Mouse (Mus musculus) erythroblast, embryonic 14.5 days (primary cell): ENCODE data around the gene Flvcr1. TPM values are rescaled to one million over a fixed set of nuclear protein-coding genes. Genes with fewer than 3 reads are reported as not detected.
"Not testable (repeated sequence)": the region's sequence is repeated elsewhere in the genome, so short reads cannot be mapped to it uniquely, and the experiment has no call there.

Experiments used
- H3K27me3 ChIP-seq: 2 replicates; pipeline ENCODE4 v1.6.1; 2012; ENCODE audit warnings: inconsistent platforms; ENCODE audit not compliant: control insufficient read depth
- H3K36me3 ChIP-seq: 2 replicates; pipeline ENCODE4 v1.6.1; 2012; ENCODE audit warnings: mild to moderate bottlenecking, inconsistent platforms; ENCODE audit not compliant: control insufficient read depth
- H3K4me1 ChIP-seq: 2 replicates; pipeline ENCODE4 v1.6.1; 2012; ENCODE audit warnings: inconsistent platforms; ENCODE audit not compliant: control insufficient read depth
- H3K4me3 ChIP-seq: replicated peaks from 2 replicates; pipeline ENCODE3; 2012; ENCODE audit warnings: moderate library complexity, mild to moderate bottlenecking, inconsistent platforms
- H3K9me3 ChIP-seq: 2 replicates; pipeline ENCODE4 v1.6.1; 2012; ENCODE audit warnings: low read length, inconsistent platforms, mixed read lengths; ENCODE audit not compliant: control insufficient read depth
- GATA1 ChIP-seq: IDR thresholded peaks from 2 replicates; pipeline ENCODE4 v1.6.1; 2012; ENCODE audit warnings: low read length, inconsistent platforms, mixed read lengths
- TAL1 ChIP-seq: IDR thresholded peaks from 3 replicates; pipeline ENCODE4 v1.6.1; 2012; ENCODE audit warnings: low read length, inconsistent platforms, mixed read lengths
- polyA plus RNA-seq: library from polyadenylated mRNA; stranded (reverse); fragments of >175 nt; gene quantifications from 2 replicates; pipeline ENCODE4 v1.2.3, GENCODE M21; 2012

The Flvcr1 gene
- polyA plus RNA-seq, 1 experiment = 0.27 TPM

GRCm38 (mm10) chr1:191025016-191026012 lies 644 bp downstream of the Flvcr1 start:
- Histone ChIP-seq H3K4me3 (peak overlapping the region; percentile 91), H3K9me3 (no peaks in the 10 kb centered on the region), H3K36me3 (peaks cover 10% of the 10 kb centered on the region), H3K27me3 (no peaks in the 10 kb centered on the region), H3K4me1 (peaks cover 27% of the 10 kb centered on the region)
- no peak for TF ChIP-seq TAL1
- no peak for TF ChIP-seq GATA1

- H3K4me3 ChIP-seq, H3K9me3 ChIP-seq, H3K27me3 ChIP-seq: not testable (repeated sequence)
- H3K36me3 ChIP-seq = peaks cover 13% of the 10 kb centered on the region
- peaks cover 27% of the 10 kb centered on the region for H3K4me1 ChIP-seq
Observed at GRCm38 (mm10) chr1:191023806-191024205, 2.2 kb downstream of the Flvcr1 start.

DNA sequence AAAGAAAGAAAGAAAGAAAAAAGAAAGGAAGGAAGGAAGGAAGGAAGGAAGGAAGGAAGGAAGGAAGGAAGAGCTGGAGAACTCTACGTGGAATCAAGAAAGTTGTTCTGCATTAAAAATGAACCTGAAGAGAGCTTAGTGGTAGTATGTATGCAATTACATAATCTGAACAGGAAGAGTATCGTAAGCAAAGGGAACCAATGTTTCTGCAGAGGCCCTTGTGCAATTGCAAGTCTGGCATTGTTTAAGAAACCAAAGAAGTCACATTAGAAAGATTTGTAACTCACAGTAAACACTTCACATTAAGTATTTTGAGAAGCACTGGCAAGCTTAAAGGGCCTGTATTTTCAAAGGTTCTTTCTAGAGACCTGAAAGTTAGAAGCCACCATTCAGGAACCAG lies 2.8 kb downstream of the Flvcr1 start:
- peaks cover 27% of the 10 kb centered on the region for H3K4me1 ChIP-seq
- no peak for TF ChIP-seq TAL1
- no peak for TF ChIP-seq GATA1
- H3K9me3 ChIP-seq = no peaks in the 10 kb centered on the region
- peaks cover 15% of the 10 kb centered on the region for H3K36me3 ChIP-seq
- no peak overlapping the region for H3K4me3 ChIP-seq
- H3K27me3 ChIP-seq = no peaks in the 10 kb centered on the region

DNA sequence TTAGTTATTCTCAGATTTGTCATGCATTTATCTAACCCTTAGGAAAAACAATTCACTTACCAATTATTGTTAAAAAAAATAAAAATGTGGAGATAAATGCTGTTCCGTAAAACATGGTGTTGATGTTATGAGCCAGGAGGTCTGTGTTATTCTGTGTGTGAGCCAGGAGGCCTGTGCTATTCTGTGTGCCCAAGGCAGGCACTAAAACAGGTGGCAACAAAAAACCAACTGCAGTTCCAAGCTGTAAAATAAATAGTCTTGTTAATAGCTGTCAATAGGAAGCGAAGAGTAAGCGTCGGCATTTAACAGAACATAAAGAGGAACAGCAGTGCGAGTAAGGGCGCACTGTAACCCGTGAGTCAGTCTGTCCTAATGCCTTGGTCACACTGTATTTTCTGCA lies 4.9 kb downstream of the Flvcr1 start:
- peaks cover 22% of the 10 kb centered on the region for H3K36me3 ChIP-seq
- H3K4me3 ChIP-seq = no peak overlapping the region
- H3K9me3 ChIP-seq = no peaks in the 10 kb centered on the region
- peaks cover 16% of the 10 kb centered on the region for H3K4me1 ChIP-seq
- no peak for TF ChIP-seq GATA1
- no peaks in the 10 kb centered on the region for H3K27me3 ChIP-seq

DNA sequence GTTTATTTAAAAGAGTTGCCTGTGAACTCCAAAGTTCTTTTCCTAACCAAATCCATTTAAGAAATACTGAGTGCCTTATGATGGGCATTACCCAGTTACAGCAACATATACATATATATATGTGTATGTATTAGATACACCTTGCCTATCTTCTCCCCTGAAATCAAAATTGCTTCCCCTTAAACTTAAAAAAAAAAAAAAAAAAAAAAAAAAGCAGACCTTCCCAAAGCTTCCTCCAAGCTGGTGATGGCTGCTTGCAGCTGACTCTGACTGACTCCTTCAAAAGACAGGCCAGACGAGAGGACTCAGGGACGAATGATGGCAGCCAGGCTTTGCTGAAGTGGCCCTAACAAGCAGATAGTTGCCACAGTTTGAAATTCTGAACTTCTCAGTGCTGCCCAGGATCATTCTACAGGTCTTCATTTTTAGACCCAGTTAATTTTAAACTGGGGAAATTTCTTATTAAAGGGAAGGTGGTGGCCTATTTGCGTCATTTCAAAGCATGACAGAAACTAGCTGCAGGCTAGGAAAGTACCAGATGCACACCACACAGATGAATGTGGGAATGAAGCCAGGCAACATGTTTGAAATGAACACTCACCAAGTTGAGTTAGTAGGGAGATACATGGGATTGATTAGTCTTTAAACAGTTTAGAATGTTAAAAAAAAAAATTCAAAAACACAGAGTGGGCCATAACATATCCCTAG lies 5.6 kb downstream of the Flvcr1 start:
- Histone ChIP-seq H3K4me1 (peaks cover 10% of the 10 kb centered on the region), H3K27me3 (no peaks in the 10 kb centered on the region), H3K9me3 (no peaks in the 10 kb centered on the region), H3K36me3 (peaks cover 22% of the 10 kb centered on the region), H3K4me3 (no peak overlapping the region)
- no peak for TF ChIP-seq GATA1
- no peak for TF ChIP-seq TAL1

DNA sequence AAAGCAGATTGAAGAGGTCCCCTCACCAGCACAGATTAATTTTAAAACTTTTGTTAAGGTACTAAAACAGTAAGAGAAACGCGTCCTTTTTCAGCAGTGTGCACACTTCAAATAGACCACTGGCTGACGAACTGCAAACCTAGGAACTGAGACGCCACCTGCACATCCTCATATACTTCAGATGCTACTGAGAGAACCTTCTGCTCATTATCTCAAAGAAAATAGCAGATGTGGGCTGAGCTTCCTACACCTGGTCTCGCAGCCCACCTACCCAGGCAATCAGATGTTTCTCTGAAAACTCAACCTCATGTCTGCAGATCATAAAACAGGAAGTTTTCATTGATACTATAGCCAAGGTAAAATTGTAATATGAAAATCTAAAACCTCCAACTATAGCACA lies 6.2 kb downstream of the Flvcr1 start:
- TF ChIP-seq TAL1 = no peak
- TF ChIP-seq GATA1 = no peak
- Histone ChIP-seq H3K9me3 (no peaks in the 10 kb centered on the region), H3K27me3 (no peaks in the 10 kb centered on the region), H3K36me3 (peaks cover 24% of the 10 kb centered on the region), H3K4me3 (no peak overlapping the region), H3K4me1 (peaks cover 5% of the 10 kb centered on the region)

DNA sequence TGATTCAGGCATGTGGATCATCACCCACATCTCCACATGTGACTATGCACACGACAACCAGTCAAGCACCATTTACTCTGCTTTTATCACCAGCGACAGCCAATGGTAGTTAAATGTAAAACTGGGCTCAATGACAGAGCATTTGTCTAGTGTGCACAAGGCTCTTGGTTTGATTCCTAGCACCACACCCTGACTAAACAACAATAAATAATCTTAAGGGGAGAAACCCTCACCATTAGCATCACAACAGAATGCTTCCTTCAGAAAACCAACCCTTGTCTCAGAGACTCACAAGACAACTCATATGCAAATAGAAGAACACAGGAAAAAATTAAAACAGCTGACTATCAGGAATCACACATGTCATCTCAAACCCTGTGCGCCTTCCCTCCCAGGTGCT lies 11.7 kb downstream of the Flvcr1 start:
- H3K27me3 ChIP-seq = no peaks in the 10 kb centered on the region
- no peak overlapping the region for H3K4me3 ChIP-seq
- no peaks in the 10 kb centered on the region for H3K4me1 ChIP-seq
- H3K36me3 ChIP-seq = peaks cover 49% of the 10 kb centered on the region
- no peak for TF ChIP-seq GATA1
- no peak for TF ChIP-seq TAL1
- H3K9me3 ChIP-seq = no peaks in the 10 kb centered on the region

DNA sequence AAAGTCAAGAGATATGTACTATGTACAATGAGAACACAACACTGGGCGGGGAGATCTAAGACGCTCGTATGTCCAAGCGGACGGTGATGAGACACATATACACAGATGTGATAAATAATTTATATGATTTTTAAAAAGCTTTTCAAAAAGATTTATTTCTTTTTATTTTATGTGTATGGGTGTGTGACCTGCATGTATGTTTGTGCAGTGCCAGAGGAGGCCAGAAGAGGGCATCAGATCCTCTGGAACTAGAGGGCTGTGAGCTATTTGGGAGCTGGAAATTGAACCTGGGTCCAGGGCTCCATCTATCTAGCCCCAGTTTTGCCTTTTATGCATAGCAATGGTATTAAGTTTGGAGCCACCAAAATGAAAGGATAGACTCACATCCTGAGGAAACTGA lies 17.3 kb downstream of the Flvcr1 start:
- TF ChIP-seq GATA1 (no peak), TAL1 (no peak)
- H3K4me1 ChIP-seq = no peaks in the 10 kb centered on the region
- no peak overlapping the region for H3K4me3 ChIP-seq
- peaks cover 66% of the 10 kb centered on the region for H3K36me3 ChIP-seq
- H3K9me3 ChIP-seq = no peaks in the 10 kb centered on the region
- no peaks in the 10 kb centered on the region for H3K27me3 ChIP-seq

- Histone ChIP-seq H3K9me3 (peaks cover 7% of the 10 kb centered on the region), H3K36me3 (peaks cover 14% of the 10 kb centered on the region), H3K4me3 (no peak overlapping the region), H3K4me1 (no peaks in the 10 kb centered on the region), H3K27me3 (no peaks in the 10 kb centered on the region)
- TF ChIP-seq GATA1 = no peak
- TF ChIP-seq TAL1 = no peak
Observed at GRCm38 (mm10) chr1:191002201-191002600, 23.8 kb downstream of the Flvcr1 start.
